Mouse (Mus musculus) forebrain, postnatal 0 days (tissue): ENCODE measurements around the gene Rpl29. TPM values are rescaled to one million over a fixed set of nuclear protein-coding genes. Genes with fewer than 3 reads are reported as not detected.

Source experiments
- ATAC-seq: fragments of 200-750 bp; cut with Nextera tagmentation; 2 replicates; pipeline ENCODE4 v1.8.0; 2017; ENCODE audit warnings: mild to moderate bottlenecking, moderate library complexity
- DNase-seq: peaks from one replicate; pipeline ENCODE4 v3.0.0-alpha.2; 2015
- H3K27ac ChIP-seq: fragments of 300-500 bp; sonication (generic); 2 replicates; pipeline ENCODE4 v1.5.1; 2014; ENCODE audit warnings: low read depth, mild to moderate bottlenecking, antibody characterized with exemption, low read length, moderate library complexity, mixed read lengths
- H3K27me3 ChIP-seq: fragments of 300-500 bp; sonication (generic); 2 replicates; pipeline ENCODE4 v1.6.1; 2014; ENCODE audit warnings: mild to moderate bottlenecking, low read length, mixed read lengths; ENCODE audit not compliant: insufficient read depth
- H3K36me3 ChIP-seq: fragments of 300-500 bp; sonication (generic); 2 replicates; pipeline ENCODE4 v1.6.1; 2014; ENCODE audit warnings: mild to moderate bottlenecking, moderate library complexity; ENCODE audit not compliant: insufficient read depth
- H3K4me1 ChIP-seq: fragments of 300-500 bp; sonication (generic); 2 replicates; pipeline ENCODE4 v1.6.1; 2014; ENCODE audit warnings: antibody characterized with exemption; ENCODE audit not compliant: insufficient read depth
- H3K4me2 ChIP-seq: fragments of 300-500 bp; sonication (generic); 2 replicates; pipeline ENCODE4 v1.6.1; 2014; ENCODE audit warnings: low read depth, mild to moderate bottlenecking, moderate library complexity
- H3K4me3 ChIP-seq: fragments of 300-500 bp; sonication (generic); 2 replicates; pipeline ENCODE4 v1.5.1; 2014; ENCODE audit warnings: low read depth, low read length, mixed read lengths
- H3K9ac ChIP-seq: fragments of 300-500 bp; sonication (generic); 2 replicates; pipeline ENCODE4 v1.6.1; 2014; ENCODE audit warnings: mild to moderate bottlenecking
- H3K9me3 ChIP-seq: fragments of 300-500 bp; sonication (generic); 2 replicates; pipeline ENCODE4 v1.6.1; 2016; ENCODE audit warnings: low read length
- CTCF ChIP-seq: sonication (generic); IDR thresholded peaks from 2 replicates; pipeline ENCODE4 v1.5.1; 2016; ENCODE audit warnings: antibody characterized with exemption, control low read depth, low read depth
- WGBS: fragments of 180-500 bp; shearing (Covaris S2); extraction: QIAGEN DNeasy Blood & Tissue Kit; methylation state at CpG from one replicate; pipeline ENCODE4 v1.1.7; 2014; 5-methylcytosine and 5-hydroxymethylcytosine counted together
- polyA plus RNA-seq: library from polyadenylated mRNA; unstranded; fragments of >200 nt; fragmentation: Nextera tagmentation; extraction: Ambion mirVana; gene quantifications from 2 replicates; pipeline ENCODE4 v1.2.1, GENCODE M21; 2015
- total RNA-seq: library from RNA; depleted of rRNA; stranded (reverse); fragments of >200 nt; gene quantifications from 2 replicates; pipeline ENCODE4 v1.2.3, GENCODE M21; 2014

The Rpl29 gene
- total and polyA plus RNA-seq, 2 experiments from 2014 or later = 678 to 890 TPM

GRCm38 (mm10) chr9:106461026-106461415, 31.8 kb downstream of the Rpl29 start:
- ATAC-seq = no peak
- H3K4me1 ChIP-seq = peaks cover 23% of the 10 kb centered on the region
- no peak overlapping the region for H3K4me2 ChIP-seq
- no peak overlapping the region for H3K27ac ChIP-seq
- no peaks in the 10 kb centered on the region for H3K27me3 ChIP-seq
- DNase-seq = no peak
- H3K4me3 ChIP-seq = no peak overlapping the region
- no peak overlapping the region for H3K9ac ChIP-seq
- 87% methylated on average over 9 of the region's 9 CpGs for WGBS
- H3K9me3 ChIP-seq = no peaks in the 10 kb centered on the region
- peaks cover 37% of the 10 kb centered on the region for H3K36me3 ChIP-seq
- no peak for TF ChIP-seq CTCF

GRCm38 (mm10) chr9:106461641-106462429, 32.6 kb downstream of the Rpl29 start:
- H3K4me1 ChIP-seq = peaks cover 15% of the 10 kb centered on the region

GRCm38 (mm10) chr9:106462430-106462800, 33.2 kb downstream of the Rpl29 start:
- Histone ChIP-seq H3K4me2 (no peak overlapping the region), H3K9ac (no peak overlapping the region), H3K4me3 (no peak overlapping the region), H3K27ac (no peak overlapping the region), H3K36me3 (peaks cover 37% of the 10 kb centered on the region), H3K9me3 (no peaks in the 10 kb centered on the region), H3K27me3 (no peaks in the 10 kb centered on the region), H3K4me1 (peaks cover 9% of the 10 kb centered on the region; the same call in 1 of the 2 replicates)
- TF ChIP-seq CTCF = no peak
- ATAC-seq (no peak), DNase-seq (no peak)
- WGBS = 92% methylated on average over 12 of the region's 12 CpGs

More at GRCm38 (mm10) chr9:106461641-106462429, 32.6 kb downstream of the Rpl29 start:
- H3K9me3 ChIP-seq = no peaks in the 10 kb centered on the region
- H3K27me3 ChIP-seq = no peaks in the 10 kb centered on the region
- no peak overlapping the region for H3K9ac ChIP-seq
- no peak for TF ChIP-seq CTCF
- no peak overlapping the region for H3K27ac ChIP-seq
- DNase-seq (no peak), ATAC-seq (no peak)
- WGBS = 82% methylated on average over 16 of the region's 16 CpGs
- no peak overlapping the region for H3K4me3 ChIP-seq
- H3K4me2 ChIP-seq = no peak overlapping the region
- H3K36me3 ChIP-seq = peaks cover 37% of the 10 kb centered on the region

- TF ChIP-seq CTCF = no peak
- no peak for ATAC-seq
- no peak overlapping the region for H3K27ac ChIP-seq
- no peak for DNase-seq
- no peaks in the 10 kb centered on the region for H3K9me3 ChIP-seq
- H3K4me1 ChIP-seq = peaks cover 7% of the 10 kb centered on the region; the same call in 1 of the 2 replicates
- H3K9ac ChIP-seq = no peak overlapping the region
- H3K4me2 ChIP-seq = no peak overlapping the region
- no peak overlapping the region for H3K4me3 ChIP-seq
- WGBS = 74% methylated on average over 21 of the region's 21 CpGs
- peaks cover 37% of the 10 kb centered on the region for H3K36me3 ChIP-seq
- H3K27me3 ChIP-seq = no peaks in the 10 kb centered on the region
These were observed 34.1 kb downstream of the Rpl29 start for GRCm38 (mm10) chr9:106463122-106464063.

DNA sequence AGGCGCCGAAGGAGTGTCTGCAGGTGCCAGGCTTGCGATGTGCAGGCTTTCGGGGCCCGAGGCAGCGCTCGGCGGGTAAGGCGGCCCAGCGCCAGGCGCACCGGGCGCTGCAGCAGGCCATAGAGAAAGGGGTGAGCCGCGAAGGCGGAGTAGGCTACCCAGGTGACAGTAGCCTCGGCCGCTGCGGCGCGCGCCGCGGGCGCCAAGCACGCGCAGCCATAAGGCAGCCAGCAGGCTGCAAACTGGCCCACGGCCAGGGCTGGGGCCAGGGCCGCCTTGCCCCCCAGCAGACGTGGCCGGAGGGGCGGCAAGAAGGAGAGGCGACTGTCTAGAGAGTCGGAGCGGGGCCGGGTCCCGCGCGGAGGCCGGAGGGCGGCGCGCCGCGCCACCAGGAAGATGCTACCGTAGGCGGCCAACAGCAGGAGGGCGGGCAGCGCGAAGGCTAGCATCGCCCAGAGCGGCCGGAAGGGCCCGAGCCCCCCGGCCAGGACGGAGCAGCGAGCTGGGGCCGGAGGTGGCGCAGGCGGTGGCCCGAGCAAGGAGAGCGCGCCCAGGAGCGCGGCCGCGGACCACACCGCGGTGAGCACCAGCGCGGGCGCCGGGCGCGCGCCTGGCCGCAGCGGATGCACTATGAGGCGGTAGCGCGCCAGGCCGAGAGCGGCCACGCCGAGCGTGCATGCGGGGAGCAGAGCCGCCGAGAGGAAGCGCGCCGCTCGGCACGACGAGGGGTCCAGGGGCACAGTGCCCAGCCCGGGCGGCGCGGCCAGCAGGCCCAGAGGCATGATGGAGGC, 35.7 kb downstream of the Rpl29 start:
- peak overlapping the region; percentile 99 for H3K4me2 ChIP-seq
- WGBS = 3% methylated on average over 76 of the region's 99 CpGs
- H3K4me1 ChIP-seq = peaks cover 7% of the 10 kb centered on the region; the same call in 1 of the 2 replicates
- no peaks in the 10 kb centered on the region for H3K27me3 ChIP-seq
- H3K36me3 ChIP-seq = peaks cover 37% of the 10 kb centered on the region
- peak overlapping the region; percentile 81 for H3K9ac ChIP-seq
- ATAC-seq (peak; percentile 85), DNase-seq (peak; percentile 87)
- H3K4me3 ChIP-seq = peak overlapping the region; percentile 54
- no peaks in the 10 kb centered on the region for H3K9me3 ChIP-seq
- TF ChIP-seq CTCF = peak; percentile 15; the same call in 1 of the 2 replicates
- H3K27ac ChIP-seq = peak overlapping the region; percentile 82

GRCm38 (mm10) chr9:106465571-106466200, 36.4 kb downstream of the Rpl29 start, which contains the start of gene Gpr62:
Gpr62 (minus strand) TSS chr9:106465938.
- WGBS = 20% methylated on average over 26 of the region's 26 CpGs
- Histone ChIP-seq H3K36me3 (peaks cover 35% of the 10 kb centered on the region), H3K4me3 (peak within 1 kb of the TSS; percentile 54), H3K9ac (peak within 1 kb of the TSS; percentile 81), H3K4me2 (peak within 1 kb of the TSS; percentile 99), H3K4me1 (peaks cover 7% of the 10 kb centered on the region; the same call in 1 of the 2 replicates), H3K27me3 (no peaks in the 10 kb centered on the region), H3K27ac (peak within 1 kb of the TSS; percentile 82), H3K9me3 (no peaks in the 10 kb centered on the region)
- ATAC-seq (peak; percentile 47), DNase-seq (peak; percentile 59)
- no peak for TF ChIP-seq CTCF
